Mouse (Mus musculus) naive thymus-derived CD4-positive, alpha-beta T cell, adult 2 months (primary cell): Measurements from ENCODE around the gene Prdm16.

Source experiments
- DNase-seq: peaks from one replicate; pipeline ENCODE4 v3.0.0-alpha.2; 2011; ENCODE audit warnings: low read depth

The Prdm16 gene

GRCm38 (mm10) chr4:154385918-154386317 is 250.8 kb downstream of the Prdm16 start:
- DNase-seq = no peak

- no peak for DNase-seq
Measured at GRCm38 (mm10) chr4:154385208-154385607, 251.5 kb downstream of the Prdm16 start.

GRCm38 (mm10) chr4:154378876-154379275 is 257.8 kb downstream of the Prdm16 start:
- DNase-seq = no peak

GRCm38 (mm10) chr4:154375939-154376625 is 260.6 kb downstream of the Prdm16 start:
- DNase-seq = peak; percentile 51

- no peak for DNase-seq
Measured at GRCm38 (mm10) chr4:154371542-154372247, 265.0 kb downstream of the Prdm16 start.

- no peak for DNase-seq
Measured at GRCm38 (mm10) chr4:154370841-154371240, 265.8 kb downstream of the Prdm16 start.

GRCm38 (mm10) chr4:154369089-154369488 is 267.6 kb downstream of the Prdm16 start:
- no peak for DNase-seq

- DNase-seq = no peak
Measured at GRCm38 (mm10) chr4:154366836-154367235, 269.8 kb downstream of the Prdm16 start.

- no peak for DNase-seq
Measured at GRCm38 (mm10) chr4:154364752-154365151, 271.9 kb downstream of the Prdm16 start.

GRCm38 (mm10) chr4:154360850-154361249 is 275.8 kb downstream of the Prdm16 start:
- no peak for DNase-seq

GRCm38 (mm10) chr4:154360441-154360840 is 276.2 kb downstream of the Prdm16 start:
- DNase-seq = no peak

GRCm38 (mm10) chr4:154359762-154360300 is 276.8 kb downstream of the Prdm16 start:
- DNase-seq = no peak

- no peak for DNase-seq
Measured at GRCm38 (mm10) chr4:154358816-154359215, 277.9 kb downstream of the Prdm16 start.

- DNase-seq = no peak
Measured at GRCm38 (mm10) chr4:154358370-154358769, 278.3 kb downstream of the Prdm16 start.

GRCm38 (mm10) chr4:154355408-154355807 is 281.3 kb downstream of the Prdm16 start:
- no peak for DNase-seq

- DNase-seq = no peak
Measured at GRCm38 (mm10) chr4:154352246-154352645, 284.4 kb downstream of the Prdm16 start.

GRCm38 (mm10) chr4:154348197-154348786 is 288.4 kb downstream of the Prdm16 start:
- DNase-seq = no peak

- DNase-seq = no peak
Measured at GRCm38 (mm10) chr4:154346731-154347522, 289.7 kb downstream of the Prdm16 start.

- DNase-seq = no peak
Measured at GRCm38 (mm10) chr4:154336650-154337049, 300.0 kb downstream of the Prdm16 start.

GRCm38 (mm10) chr4:154335761-154336160 is 300.9 kb downstream of the Prdm16 start, which contains the start of gene B230104I21Rik:
Gene B230104I21Rik (plus strand): TSS chr4:154336127.
- DNase-seq = no peak

GRCm38 (mm10) chr4:154334699-154335402 is 301.8 kb downstream of the Prdm16 start:
- peak; percentile 78 for DNase-seq
